Mouse (Mus musculus) urinary bladder, postnatal 0 days (tissue): ENCODE results near the gene Tril. TPM values are rescaled to one million over a fixed set of nuclear protein-coding genes. Genes with fewer than 3 reads are reported as not detected.

Source experiments
- polyA plus RNA-seq: library from polyadenylated mRNA; unstranded; fragments of >200 nt; fragmentation: Nextera tagmentation; extraction: Ambion mirVana; gene quantifications from 2 replicates; pipeline ENCODE4 v1.2.1, GENCODE M21; 2015

Tril gene
- polyA plus RNA-seq, result 14.4 and 15.7 TPM in 2 replicates

GRCm38 (mm10) chr6:53820486-53820985, at the start of gene Tril:
TSS of gene Tril (minus strand) at chr6:53820830.

Other genes starting within 250 kb of the Tril start
- gene Cpvl, start 157.8 kb upstream of the Tril start, polyA plus RNA-seq, result not detected in 2 replicates
- gene Chn2, start 218.7 kb upstream of the Tril start, polyA plus RNA-seq, result 17.8 and 19.2 TPM in 2 replicates